Mouse (Mus musculus): ENCODE results near the gene Dusp12.

The Dusp12 gene

DNA sequence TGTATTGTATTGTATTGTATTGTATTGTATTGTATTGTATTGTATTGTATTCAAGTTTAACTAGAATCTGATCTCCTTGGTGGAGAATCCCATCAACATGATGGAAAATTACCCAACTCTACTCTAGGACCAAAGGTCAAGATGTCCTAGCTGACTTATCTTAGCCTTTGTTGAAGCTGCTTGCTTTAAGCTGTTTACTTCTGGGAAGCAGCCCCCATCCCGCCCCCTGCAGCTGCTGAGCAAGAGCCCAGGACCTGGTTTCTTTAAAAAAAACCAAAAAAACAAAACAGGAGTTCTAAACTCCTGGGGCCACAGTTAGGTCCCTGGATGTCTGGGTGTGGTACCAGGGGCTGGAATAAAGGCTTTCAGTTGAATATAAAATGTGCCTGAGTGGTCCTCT lies 6.9 kb upstream of the Dusp12 start:
- Histone ChIP-seq H3K9me3 (ENCODE audit: low read length) (no peaks in the 10 kb centered on the region), H3K4me1 (replicated peaks; ENCODE audit: low read depth, low read length) (peaks cover 72% of the 10 kb centered on the region), H3K36me3 (ENCODE audit: insufficient read depth, low read length) (no peaks in the 10 kb centered on the region), H3K27me3 (ENCODE audit: insufficient read depth, low read length) (no peaks in the 10 kb centered on the region), H3K4me3 (replicated peaks; ENCODE audit: low read length) (no peak overlapping the region)
- TF ChIP-seq CTCF (conservative IDR thresholded peaks at IDR 0.05; ENCODE audit: low read length) (no peak), POU5F1 (IDR thresholded peaks at IDR 0.05; ENCODE audit: borderline replicate concordance, low read length) (no peak), NANOG (IDR thresholded peaks at IDR 0.05; ENCODE audit: borderline replicate concordance, low read length) (no peak)

DNA sequence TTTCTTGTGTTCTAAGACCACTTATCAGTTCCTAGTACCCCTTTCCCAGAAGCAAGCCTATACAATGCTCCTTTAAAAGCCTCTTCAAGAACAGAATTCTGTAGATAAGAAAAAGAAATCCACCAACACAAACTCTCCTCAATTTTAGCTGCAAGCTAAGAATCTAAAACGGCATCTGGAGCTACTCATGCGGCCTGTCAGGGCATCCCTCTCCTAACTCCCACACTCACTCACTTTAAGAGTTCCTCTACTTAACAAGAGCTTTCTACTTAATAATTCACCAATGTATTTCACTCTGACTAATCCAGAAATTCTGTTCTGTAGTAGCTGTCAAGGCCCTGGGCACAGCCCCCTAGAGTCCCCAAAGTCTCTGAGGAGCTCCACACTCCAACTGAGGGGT lies 6.3 kb upstream of the Dusp12 start:
- no peak for TF ChIP-seq POU5F1 (IDR thresholded peaks at IDR 0.05; ENCODE audit: borderline replicate concordance, low read length)
- TF ChIP-seq NANOG (IDR thresholded peaks at IDR 0.05; ENCODE audit: borderline replicate concordance, low read length), result no peak
- TF ChIP-seq CTCF (conservative IDR thresholded peaks at IDR 0.05; ENCODE audit: low read length), result no peak
- no peaks in the 10 kb centered on the region for H3K9me3 ChIP-seq (ENCODE audit: low read length)

DNA sequence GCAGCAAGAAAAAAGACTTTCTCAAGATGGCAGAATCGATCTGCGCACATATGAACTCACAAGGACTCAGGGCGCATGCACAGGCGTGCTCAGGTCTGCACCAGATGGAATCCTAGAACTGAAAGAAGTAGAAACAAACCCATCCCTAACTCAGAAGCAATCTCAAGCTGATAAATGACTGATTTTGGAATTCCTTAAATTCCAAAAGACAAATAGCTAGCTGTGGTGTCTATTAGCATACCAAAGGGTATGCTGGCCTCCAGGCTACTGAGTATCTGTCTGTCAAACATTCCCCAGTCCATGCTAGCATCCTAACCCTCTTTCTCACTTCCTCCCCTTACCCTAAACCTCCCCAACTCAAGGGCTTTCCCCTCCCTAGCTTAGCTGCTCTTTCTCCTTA lies 4.0 kb upstream of the Dusp12 start:
- H3K9me3 ChIP-seq (ENCODE audit: low read length), result no peaks in the 10 kb centered on the region
- no peak for TF ChIP-seq POU5F1 (IDR thresholded peaks at IDR 0.05; ENCODE audit: borderline replicate concordance, low read length)
- TF ChIP-seq NANOG (IDR thresholded peaks at IDR 0.05; ENCODE audit: borderline replicate concordance, low read length), result 0 out of 2 replicates have a peak, but pooled peaks have one; percentile 4
- no peak overlapping the region; the same call in 1 of the 2 replicates for H3K4me3 ChIP-seq (replicated peaks; ENCODE audit: low read length)
- H3K36me3 ChIP-seq (ENCODE audit: insufficient read depth, low read length), result no peaks in the 10 kb centered on the region
- peaks cover 58% of the 10 kb centered on the region for H3K4me1 ChIP-seq (replicated peaks; ENCODE audit: low read depth, low read length)
- no peaks in the 10 kb centered on the region for H3K27me3 ChIP-seq (ENCODE audit: insufficient read depth, low read length)

More for the DNA sequence above, 6.3 kb upstream of the Dusp12 start:
- H3K4me1 ChIP-seq (replicated peaks; ENCODE audit: low read depth, low read length), result peaks cover 68% of the 10 kb centered on the region
- no peaks in the 10 kb centered on the region for H3K27me3 ChIP-seq (ENCODE audit: insufficient read depth, low read length)
- no peaks in the 10 kb centered on the region for H3K36me3 ChIP-seq (ENCODE audit: insufficient read depth, low read length)
- no peak overlapping the region for H3K4me3 ChIP-seq (replicated peaks; ENCODE audit: low read length)

DNA sequence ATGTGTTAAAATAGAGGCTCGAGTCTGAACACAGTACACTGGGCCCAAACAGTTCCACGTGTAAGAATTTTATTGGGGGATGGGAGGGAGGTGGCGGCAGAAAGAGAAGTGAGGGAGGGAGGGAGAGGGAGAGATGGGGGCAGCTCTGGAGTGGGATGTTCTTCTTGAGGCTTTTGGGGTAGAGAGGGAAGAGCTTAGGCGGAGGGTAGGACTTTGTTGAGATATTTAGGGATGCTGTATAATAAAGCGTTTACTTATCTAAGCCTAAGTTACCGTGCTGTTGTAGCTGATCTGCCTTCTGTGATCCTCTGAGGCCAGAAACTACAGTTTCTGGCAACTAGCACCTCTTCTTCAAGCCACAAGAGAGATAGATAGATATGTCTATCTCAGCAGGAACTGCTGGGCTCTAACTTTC lies 711 bp upstream of the Dusp12 start:
- Histone ChIP-seq H3K27me3 (ENCODE audit: insufficient read depth, low read length) (no peaks in the 10 kb centered on the region), H3K9me3 (ENCODE audit: low read length) (no peaks in the 10 kb centered on the region), H3K4me1 (replicated peaks; ENCODE audit: low read depth, low read length) (peaks cover 50% of the 10 kb centered on the region), H3K4me3 (replicated peaks; ENCODE audit: low read length) (no peak overlapping the region), H3K36me3 (ENCODE audit: insufficient read depth, low read length) (peaks cover 20% of the 10 kb centered on the region)
- no peak for TF ChIP-seq NANOG (IDR thresholded peaks at IDR 0.05; ENCODE audit: borderline replicate concordance, low read length)
- TF ChIP-seq CTCF (conservative IDR thresholded peaks at IDR 0.05; ENCODE audit: low read length), result no peak
- no peak for TF ChIP-seq POU5F1 (IDR thresholded peaks at IDR 0.05; ENCODE audit: borderline replicate concordance, low read length)

DNA sequence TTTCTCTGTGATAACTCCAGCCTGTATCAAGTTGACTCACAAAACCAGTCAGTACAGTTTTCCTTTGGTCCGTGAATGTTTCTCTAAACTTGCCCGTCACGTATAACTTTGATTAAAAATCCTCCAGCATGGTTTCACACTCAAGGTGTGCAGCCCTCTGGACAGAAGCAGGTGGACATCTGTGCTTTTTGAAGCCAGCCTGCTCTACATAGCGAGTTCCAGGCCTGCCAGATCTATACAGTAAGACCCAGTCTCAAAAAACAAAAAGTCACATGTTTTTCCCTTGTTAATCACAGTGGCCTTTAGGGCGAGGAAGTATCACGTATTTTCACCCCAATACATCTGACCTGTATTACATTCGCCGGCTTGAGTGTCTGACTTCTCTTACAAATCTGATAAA lies 950 bp downstream of the Dusp12 start:
- no peaks in the 10 kb centered on the region for H3K9me3 ChIP-seq (ENCODE audit: low read length)
- H3K4me3 ChIP-seq (replicated peaks; ENCODE audit: low read length), result peak overlapping the region; percentile 97
- H3K4me1 ChIP-seq (replicated peaks; ENCODE audit: low read depth, low read length), result peaks cover 42% of the 10 kb centered on the region
- no peaks in the 10 kb centered on the region for H3K27me3 ChIP-seq (ENCODE audit: insufficient read depth, low read length)
- no peak for TF ChIP-seq NANOG (IDR thresholded peaks at IDR 0.05; ENCODE audit: borderline replicate concordance, low read length)
- TF ChIP-seq CTCF (conservative IDR thresholded peaks at IDR 0.05; ENCODE audit: low read length), result no peak
- no peak for TF ChIP-seq POU5F1 (IDR thresholded peaks at IDR 0.05; ENCODE audit: borderline replicate concordance, low read length)
- H3K36me3 ChIP-seq (ENCODE audit: insufficient read depth, low read length), result peaks cover 37% of the 10 kb centered on the region

DNA sequence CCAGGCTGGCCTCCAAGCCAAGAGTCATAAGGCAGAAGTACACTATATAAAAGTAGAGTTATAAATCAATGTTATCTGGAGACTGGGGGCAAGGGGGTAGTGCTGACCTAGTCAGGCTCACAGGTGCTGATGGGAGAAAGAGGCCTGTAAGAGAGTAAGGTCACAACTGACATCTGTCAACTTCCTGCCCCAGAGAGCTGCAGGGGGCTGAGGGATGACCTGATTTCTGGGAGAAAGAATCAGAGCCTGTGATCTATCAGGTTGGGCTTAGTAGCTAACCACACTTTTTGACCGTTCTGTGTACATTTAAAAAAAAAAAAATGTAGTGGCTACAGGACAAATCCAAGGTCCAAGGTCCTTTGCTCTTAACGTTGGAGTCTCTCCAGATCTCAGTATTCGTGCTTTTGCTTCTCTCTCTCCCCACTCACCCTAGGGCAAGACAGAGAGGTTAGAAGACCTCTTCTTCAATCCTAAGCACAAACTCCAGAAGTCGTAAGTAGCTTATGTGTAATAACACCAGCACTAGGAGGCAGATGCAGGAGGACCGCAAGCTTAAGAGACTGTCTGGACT lies 2.3 kb downstream of the Dusp12 start:
- Histone ChIP-seq H3K9me3 (ENCODE audit: low read length) (no peaks in the 10 kb centered on the region), H3K4me3 (replicated peaks; ENCODE audit: low read length) (no peak overlapping the region), H3K4me1 (replicated peaks; ENCODE audit: low read depth, low read length) (peaks cover 34% of the 10 kb centered on the region), H3K36me3 (ENCODE audit: insufficient read depth, low read length) (peaks cover 42% of the 10 kb centered on the region), H3K27me3 (ENCODE audit: insufficient read depth, low read length) (no peaks in the 10 kb centered on the region)
- TF ChIP-seq NANOG (IDR thresholded peaks at IDR 0.05; ENCODE audit: borderline replicate concordance, low read length) (no peak), POU5F1 (IDR thresholded peaks at IDR 0.05; ENCODE audit: borderline replicate concordance, low read length) (no peak), CTCF (conservative IDR thresholded peaks at IDR 0.05; ENCODE audit: low read length) (no peak)

DNA sequence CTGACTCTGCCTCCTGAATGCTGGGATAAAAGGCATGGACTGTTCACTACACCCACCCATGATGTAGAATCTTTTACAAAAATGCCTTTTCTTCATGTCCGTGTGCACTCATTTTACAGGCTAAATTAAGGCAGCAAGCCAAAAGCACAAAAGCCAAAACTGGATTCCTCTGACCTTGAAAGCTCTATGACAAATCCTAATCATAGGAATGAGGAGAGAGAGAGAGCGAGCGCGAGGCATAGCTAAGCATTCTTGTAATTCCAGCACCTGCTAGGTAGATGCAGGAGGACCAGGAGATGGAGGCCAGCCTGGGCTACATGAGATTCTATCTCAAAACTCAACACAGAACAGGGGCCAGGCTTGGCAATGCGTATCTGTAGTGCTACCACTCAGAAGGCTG lies 8.4 kb downstream of the Dusp12 start:
- H3K27me3 ChIP-seq (ENCODE audit: insufficient read depth, low read length), result no peaks in the 10 kb centered on the region
- no peak for TF ChIP-seq POU5F1 (IDR thresholded peaks at IDR 0.05; ENCODE audit: borderline replicate concordance, low read length)
- no peak for TF ChIP-seq CTCF (conservative IDR thresholded peaks at IDR 0.05; ENCODE audit: low read length)
- peaks cover 69% of the 10 kb centered on the region for H3K36me3 ChIP-seq (ENCODE audit: insufficient read depth, low read length)
- no peak overlapping the region for H3K4me3 ChIP-seq (replicated peaks; ENCODE audit: low read length)
- H3K4me1 ChIP-seq (replicated peaks; ENCODE audit: low read depth, low read length), result peaks cover 37% of the 10 kb centered on the region
- no peaks in the 10 kb centered on the region for H3K9me3 ChIP-seq (ENCODE audit: low read length)

DNA sequence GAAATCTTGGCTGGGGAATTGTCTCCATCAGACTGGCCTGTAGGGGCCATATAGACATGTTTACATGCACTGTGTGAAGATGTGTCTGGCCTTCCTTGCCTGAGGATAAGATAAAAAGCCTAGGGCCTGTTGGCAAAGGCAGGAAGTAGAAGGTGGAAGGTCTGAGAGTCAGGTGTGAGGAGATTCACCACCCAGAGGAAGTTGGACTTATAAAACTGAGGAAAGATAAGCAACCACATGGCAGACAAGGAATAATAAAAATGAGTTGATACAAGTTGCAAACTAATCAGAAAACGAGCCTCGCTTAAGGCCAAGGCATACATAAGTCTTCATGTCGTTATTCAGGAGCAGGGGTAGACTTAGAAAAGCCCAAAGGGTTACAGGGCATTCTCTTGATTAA lies 9.7 kb downstream of the Dusp12 start:
- no peak overlapping the region for H3K4me3 ChIP-seq (replicated peaks; ENCODE audit: low read length)
- H3K9me3 ChIP-seq (ENCODE audit: low read length), result no peaks in the 10 kb centered on the region
- H3K27me3 ChIP-seq (ENCODE audit: insufficient read depth, low read length), result no peaks in the 10 kb centered on the region
- H3K36me3 ChIP-seq (ENCODE audit: insufficient read depth, low read length), result peaks cover 57% of the 10 kb centered on the region
- peaks cover 31% of the 10 kb centered on the region for H3K4me1 ChIP-seq (replicated peaks; ENCODE audit: low read depth, low read length)
- TF ChIP-seq CTCF (conservative IDR thresholded peaks at IDR 0.05; ENCODE audit: low read length) (no peak), POU5F1 (IDR thresholded peaks at IDR 0.05; ENCODE audit: borderline replicate concordance, low read length) (no peak), NANOG (IDR thresholded peaks at IDR 0.05; ENCODE audit: borderline replicate concordance, low read length) (no peak)

DNA sequence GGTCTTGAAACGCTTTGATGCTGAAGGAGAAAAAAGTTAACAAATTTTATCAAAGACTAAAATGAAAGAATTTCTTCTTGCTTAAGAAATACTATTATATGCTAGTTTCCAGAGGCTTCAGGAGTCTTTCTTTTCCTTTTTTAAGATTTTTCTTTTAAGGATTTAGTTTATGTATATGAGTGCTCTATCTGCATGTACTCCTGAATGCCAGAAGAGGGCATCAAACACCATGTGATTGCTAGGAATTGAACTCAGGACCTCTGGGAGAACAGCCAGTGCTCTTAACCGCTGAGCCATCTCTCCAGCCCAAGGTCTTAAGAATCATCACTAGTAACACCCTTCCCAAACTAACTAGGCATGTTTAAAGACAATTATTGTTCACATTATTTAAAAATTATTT lies 13.4 kb downstream of the Dusp12 start:
- 0 out of 2 replicates have a peak, but pooled peaks have one; percentile 15 for TF ChIP-seq CTCF (conservative IDR thresholded peaks at IDR 0.05; ENCODE audit: low read length)
- TF ChIP-seq POU5F1 (IDR thresholded peaks at IDR 0.05; ENCODE audit: borderline replicate concordance, low read length), result no peak
- TF ChIP-seq NANOG (IDR thresholded peaks at IDR 0.05; ENCODE audit: borderline replicate concordance, low read length), result no peak
- Histone ChIP-seq H3K27me3 (ENCODE audit: insufficient read depth, low read length) (no peaks in the 10 kb centered on the region), H3K36me3 (ENCODE audit: insufficient read depth, low read length) (peaks cover 34% of the 10 kb centered on the region), H3K4me3 (replicated peaks; ENCODE audit: low read length) (peak overlapping the region; percentile 60), H3K9me3 (ENCODE audit: low read length) (no peaks in the 10 kb centered on the region), H3K4me1 (replicated peaks; ENCODE audit: low read depth, low read length) (peaks cover 45% of the 10 kb centered on the region)

Measured in E14TG2a.4 (cell line).